Mouse (Mus musculus) cerebellum, adult 2 months (tissue): ENCODE data around the gene Smarcc1.

Source experiments
- CTCF ChIP-seq: fragments of 200-500 bp; IDR thresholded peaks from 2 replicates; pipeline ENCODE4 v1.5.1; 2011; ENCODE audit warnings: low read depth, mild to moderate bottlenecking, control low read depth, low read length, moderate library complexity, borderline replicate concordance; ENCODE audit not compliant: insufficient read depth
- POLR2A ChIP-seq: fragments of 200-500 bp; IDR thresholded peaks from 2 replicates; pipeline ENCODE4 v1.6.1; 2011; ENCODE audit warnings: low read length, control low read depth, borderline replicate concordance; ENCODE audit not compliant: insufficient read depth

- TF ChIP-seq CTCF (no peak), POLR2A (no peak)
Measured at GRCm38 (mm10) chr9:110224273-110224672, 106.8 kb downstream of the Smarcc1 start.
